Mouse (Mus musculus): ENCODE data around the gene Sp2. TPM values are rescaled to one million over a fixed set of nuclear protein-coding genes. Genes with fewer than 3 reads are reported as not detected.

Sp2 gene
- 15.6 and 27.4 TPM in 2 replicates for polyA plus RNA-seq (2012; rRNA removed; ENCODE audit: low replicate concordance)

GRCm38 (mm10) chr11:96982859-96983258 is at the start of gene Sp2:
Sp2 (minus strand) TSS chr11:96982959.

GRCm38 (mm10) chr11:97029686-97030417 is 47.1 kb upstream of the Sp2 start, which contains the start of gene Scrn2:
Scrn2 (plus strand) TSS chr11:97029938.

GRCm38 (mm10) chr11:97013121-97013670 is 30.4 kb upstream of the Sp2 start, which contains the start of gene Sp6:
Sp6 (plus strand) TSS chr11:97013394.

GRCm38 (mm10) chr11:96943746-96944304 is 38.9 kb downstream of the Sp2 start, which contains the start of gene Pnpo:
Pnpo (minus strand) TSS chr11:96943986.

GRCm38 (mm10) chr11:96928088-96928487 is 54.7 kb downstream of the Sp2 start, which contains the start of gene Prr15l:
Prr15l (plus strand) TSS chr11:96928104.

GRCm38 (mm10) chr11:96916044-96916884 is 66.5 kb downstream of the Sp2 start, which contains the start of gene Cdk5rap3:
Cdk5rap3 (minus strand) TSS chr11:96916496.

Other genes starting within 250 kb of the Sp2 start
- gene Snx11, start 205.4 kb downstream of the Sp2 start, polyA plus RNA-seq (2012; rRNA removed; ENCODE audit: low replicate concordance): 20.0 and 22.6 TPM in 2 replicates
- 15.2 and 23.2 TPM in 2 replicates for gene Cbx1, start 193.8 kb downstream of the Sp2 start, polyA plus RNA-seq (2012; rRNA removed; ENCODE audit: low replicate concordance)
- 270 and 474 TPM in 2 replicates for gene Nfe2l1, start 153.0 kb downstream of the Sp2 start, polyA plus RNA-seq (2012; rRNA removed; ENCODE audit: low replicate concordance)
- 50.5 and 76.5 TPM in 2 replicates for gene Copz2, start 133.1 kb downstream of the Sp2 start, polyA plus RNA-seq (2012; rRNA removed; ENCODE audit: low replicate concordance)
- 37.2 and 38.7 TPM in 2 replicates for gene Cdk5rap3, start 66.5 kb downstream of the Sp2 start, polyA plus RNA-seq (2012; rRNA removed; ENCODE audit: low replicate concordance)
- 7.6 and 11.5 TPM in 2 replicates for gene Prr15l, start 54.9 kb downstream of the Sp2 start, polyA plus RNA-seq (2012; rRNA removed; ENCODE audit: low replicate concordance)
- gene Pnpo, start 39.0 kb downstream of the Sp2 start, polyA plus RNA-seq (2012; rRNA removed; ENCODE audit: low replicate concordance): 24.5 and 33.6 TPM in 2 replicates
- gene Sp6, start 30.4 kb upstream of the Sp2 start, polyA plus RNA-seq (2012; rRNA removed; ENCODE audit: low replicate concordance): 1.4 and 2.4 TPM in 2 replicates
- 11.8 and 14.6 TPM in 2 replicates for gene Scrn2, start 47.0 kb upstream of the Sp2 start, polyA plus RNA-seq (2012; rRNA removed; ENCODE audit: low replicate concordance)
- 0.19 and 0.57 TPM in 2 replicates for gene Lrrc46, start 58.4 kb upstream of the Sp2 start, polyA plus RNA-seq (2012; rRNA removed; ENCODE audit: low replicate concordance)
- 110 and 130 TPM in 2 replicates for gene Mrpl10, start 58.6 kb upstream of the Sp2 start, polyA plus RNA-seq (2012; rRNA removed; ENCODE audit: low replicate concordance)
- gene Osbpl7, start 67.7 kb upstream of the Sp2 start, polyA plus RNA-seq (2012; rRNA removed; ENCODE audit: low replicate concordance): 15.0 and 19.1 TPM in 2 replicates
- gene Tbx21, start 132.4 kb upstream of the Sp2 start, polyA plus RNA-seq (2012; rRNA removed; ENCODE audit: low replicate concordance): 1.8 and 4.5 TPM in 2 replicates
- 22.1 and 52.2 TPM in 2 replicates for gene Tbkbp1, start 168.5 kb upstream of the Sp2 start, polyA plus RNA-seq (2012; rRNA removed; ENCODE audit: low replicate concordance)
- 20.7 and 33.5 TPM in 2 replicates for gene Kpnb1, start 204.9 kb upstream of the Sp2 start, polyA plus RNA-seq (2012; rRNA removed; ENCODE audit: low replicate concordance)